Mouse (Mus musculus): ENCODE results near the gene Phactr2. TPM values are rescaled to one million over a fixed set of nuclear protein-coding genes. Genes with fewer than 3 reads are reported as not detected.

Phactr2 gene
- polyA plus RNA-seq, 1 experiment = 6.4 TPM

DNA sequence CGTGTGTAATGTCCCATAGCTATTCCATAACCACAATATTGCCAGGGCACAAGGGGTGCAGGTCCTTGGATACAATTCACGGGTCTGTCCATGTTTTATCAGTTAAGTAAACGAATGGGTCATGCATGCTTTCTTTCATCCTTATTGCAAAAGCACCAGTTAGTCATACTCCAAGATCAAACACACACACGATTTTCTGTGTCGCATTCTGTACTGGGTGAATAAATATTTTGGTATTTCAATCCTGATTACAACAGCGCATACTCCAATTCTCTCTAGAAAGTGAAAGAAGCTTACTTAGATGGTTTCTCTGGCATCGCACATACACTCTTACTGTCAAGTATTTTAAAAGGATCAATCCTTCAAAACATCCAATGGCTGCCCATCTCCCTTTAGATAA lies 203.9 kb downstream of the Phactr2 start:
- no peak for DNase-seq (ENCODE audit: low read depth)
- no peak for TF ChIP-seq POLR2A (IDR thresholded peaks at IDR 0.05; ENCODE audit: borderline replicate concordance, extremely low read depth, insufficient read depth, insufficient read length, poor library complexity, severe bottlenecking)
- TF ChIP-seq CTCF (IDR thresholded peaks at IDR 0.05; ENCODE audit: borderline replicate concordance, extremely low read depth, insufficient read depth, insufficient read length) = no peak

DNA sequence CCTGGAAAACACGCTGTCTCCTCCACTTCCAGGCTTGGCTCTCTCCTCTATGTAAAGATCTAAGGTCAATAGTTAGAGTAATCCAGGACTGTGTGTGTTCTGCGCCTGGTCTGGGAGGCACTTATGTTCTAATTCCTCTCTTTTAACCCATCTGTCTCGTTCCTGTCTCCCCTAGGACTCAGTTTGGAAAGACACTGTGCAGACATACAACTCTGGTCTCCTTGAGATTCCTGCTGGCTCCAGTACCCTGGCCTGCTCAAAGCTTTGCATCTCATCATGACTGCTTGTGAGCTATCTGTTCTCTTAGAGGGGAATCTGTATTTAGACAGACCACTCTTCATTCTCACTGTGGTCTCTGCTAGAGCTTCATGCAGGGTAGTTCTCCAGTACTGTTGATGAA lies 215.0 kb downstream of the Phactr2 start:
- no peak for TF ChIP-seq CTCF (IDR thresholded peaks at IDR 0.05; ENCODE audit: borderline replicate concordance, extremely low read depth, insufficient read depth, insufficient read length)
- no peak for TF ChIP-seq POLR2A (IDR thresholded peaks at IDR 0.05; ENCODE audit: borderline replicate concordance, extremely low read depth, insufficient read depth, insufficient read length, poor library complexity, severe bottlenecking)
- no peak for DNase-seq (ENCODE audit: low read depth)

DNA sequence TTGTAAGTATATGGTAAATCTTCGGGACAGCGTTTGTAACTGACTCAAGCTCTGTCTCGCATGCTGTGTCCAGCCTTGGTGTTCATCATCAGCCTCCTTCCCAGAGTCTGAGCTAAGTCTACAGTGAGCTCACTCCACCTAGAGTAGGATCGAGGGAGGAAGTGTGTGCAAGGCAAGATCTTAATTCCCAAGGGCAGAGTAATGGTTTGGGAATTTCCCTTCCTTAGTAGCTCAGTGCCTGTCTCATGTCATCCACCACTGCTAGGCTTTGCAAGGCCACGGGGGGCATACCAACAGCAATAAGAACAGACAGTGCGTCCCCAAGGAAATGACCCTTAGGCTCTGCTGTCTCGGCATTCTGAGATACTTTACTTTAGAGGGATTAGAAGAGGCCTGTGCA lies 218.0 kb downstream of the Phactr2 start:
- DNase-seq (ENCODE audit: low read depth) = no peak

GRCm38 (mm10) chr10:13250280-13250679 lies 223.9 kb downstream of the Phactr2 start:
- no peak for TF ChIP-seq CTCF (IDR thresholded peaks at IDR 0.05; ENCODE audit: borderline replicate concordance, extremely low read depth, insufficient read depth, insufficient read length)
- TF ChIP-seq POLR2A (IDR thresholded peaks at IDR 0.05; ENCODE audit: borderline replicate concordance, extremely low read depth, insufficient read depth, insufficient read length, poor library complexity, severe bottlenecking) = no peak
- no peak for DNase-seq (ENCODE audit: low read depth)

More for the DNA sequence above, 218.0 kb downstream of the Phactr2 start:
- TF ChIP-seq CTCF (IDR thresholded peaks at IDR 0.05; ENCODE audit: borderline replicate concordance, extremely low read depth, insufficient read depth, insufficient read length) = no peak
- TF ChIP-seq POLR2A (IDR thresholded peaks at IDR 0.05; ENCODE audit: borderline replicate concordance, extremely low read depth, insufficient read depth, insufficient read length, poor library complexity, severe bottlenecking) = no peak

DNA sequence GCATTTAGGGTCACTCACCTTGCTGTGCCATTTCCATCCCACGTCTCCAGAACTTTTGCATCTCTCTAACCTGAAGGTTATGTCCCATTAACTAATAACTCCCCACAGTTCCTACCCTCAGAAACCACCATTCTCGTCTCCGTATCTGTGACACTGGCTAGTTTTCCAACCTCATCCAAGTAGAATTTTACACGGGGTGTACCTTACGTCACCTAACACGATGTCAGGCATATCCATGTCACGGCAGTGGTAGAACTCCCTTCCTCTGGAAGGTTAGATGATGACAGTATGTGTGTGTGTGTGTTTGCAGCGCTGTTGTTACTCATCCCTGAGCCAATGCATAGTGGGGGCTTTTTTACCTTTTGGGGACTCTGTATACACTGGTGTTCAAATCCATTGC lies 225.1 kb downstream of the Phactr2 start:
- no peak for DNase-seq (ENCODE audit: low read depth)
- TF ChIP-seq CTCF (IDR thresholded peaks at IDR 0.05; ENCODE audit: borderline replicate concordance, extremely low read depth, insufficient read depth, insufficient read length) (no peak), POLR2A (IDR thresholded peaks at IDR 0.05; ENCODE audit: borderline replicate concordance, extremely low read depth, insufficient read depth, insufficient read length, poor library complexity, severe bottlenecking) (no peak)

DNA sequence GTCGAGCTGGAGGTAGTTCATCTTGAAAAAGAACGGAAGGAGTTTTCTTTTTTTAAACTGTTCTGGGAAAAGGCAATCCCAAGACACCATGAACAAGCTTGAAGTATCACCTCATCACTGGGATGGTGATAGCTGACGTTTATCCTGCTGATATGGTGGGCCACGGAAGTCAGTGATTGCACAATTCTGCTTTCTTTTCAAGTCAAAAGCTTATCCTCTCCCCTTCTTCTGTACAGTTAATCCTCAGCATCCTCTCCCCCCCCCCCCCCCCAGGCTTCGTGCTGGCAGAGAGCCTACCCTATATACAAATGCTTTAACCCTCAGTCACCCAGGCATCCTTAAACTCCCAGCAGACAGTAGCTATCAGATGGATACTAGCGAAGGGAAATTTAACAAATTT lies 228.5 kb downstream of the Phactr2 start:
- TF ChIP-seq CTCF (IDR thresholded peaks at IDR 0.05; ENCODE audit: borderline replicate concordance, extremely low read depth, insufficient read depth, insufficient read length) = no peak
- TF ChIP-seq POLR2A (IDR thresholded peaks at IDR 0.05; ENCODE audit: borderline replicate concordance, extremely low read depth, insufficient read depth, insufficient read length, poor library complexity, severe bottlenecking) = no peak
- peak; percentile 9 for DNase-seq (ENCODE audit: low read depth)

- no peak for DNase-seq (ENCODE audit: low read depth)
- no peak for TF ChIP-seq POLR2A (IDR thresholded peaks at IDR 0.05; ENCODE audit: borderline replicate concordance, extremely low read depth, insufficient read depth, insufficient read length, poor library complexity, severe bottlenecking)
- no peak for TF ChIP-seq CTCF (IDR thresholded peaks at IDR 0.05; ENCODE audit: borderline replicate concordance, extremely low read depth, insufficient read depth, insufficient read length)
These were observed 230.0 kb downstream of the Phactr2 start for GRCm38 (mm10) chr10:13244192-13244591.

GRCm38 (mm10) chr10:13240431-13240830 lies 233.8 kb downstream of the Phactr2 start:
- no peak for DNase-seq (ENCODE audit: low read depth)
- no peak for TF ChIP-seq POLR2A (IDR thresholded peaks at IDR 0.05; ENCODE audit: borderline replicate concordance, extremely low read depth, insufficient read depth, insufficient read length, poor library complexity, severe bottlenecking)
- TF ChIP-seq CTCF (IDR thresholded peaks at IDR 0.05; ENCODE audit: borderline replicate concordance, extremely low read depth, insufficient read depth, insufficient read length) = no peak

GRCm38 (mm10) chr10:13238188-13238587 lies 236.0 kb downstream of the Phactr2 start:
- TF ChIP-seq POLR2A (IDR thresholded peaks at IDR 0.05; ENCODE audit: borderline replicate concordance, extremely low read depth, insufficient read depth, insufficient read length, poor library complexity, severe bottlenecking) (no peak), CTCF (IDR thresholded peaks at IDR 0.05; ENCODE audit: borderline replicate concordance, extremely low read depth, insufficient read depth, insufficient read length) (no peak)
- no peak for DNase-seq (ENCODE audit: low read depth)

- TF ChIP-seq CTCF (IDR thresholded peaks at IDR 0.05; ENCODE audit: borderline replicate concordance, extremely low read depth, insufficient read depth, insufficient read length) = no peak
- TF ChIP-seq POLR2A (IDR thresholded peaks at IDR 0.05; ENCODE audit: borderline replicate concordance, extremely low read depth, insufficient read depth, insufficient read length, poor library complexity, severe bottlenecking) = no peak
These were observed 237.3 kb downstream of the Phactr2 start for GRCm38 (mm10) chr10:13236866-13237265.

DNA sequence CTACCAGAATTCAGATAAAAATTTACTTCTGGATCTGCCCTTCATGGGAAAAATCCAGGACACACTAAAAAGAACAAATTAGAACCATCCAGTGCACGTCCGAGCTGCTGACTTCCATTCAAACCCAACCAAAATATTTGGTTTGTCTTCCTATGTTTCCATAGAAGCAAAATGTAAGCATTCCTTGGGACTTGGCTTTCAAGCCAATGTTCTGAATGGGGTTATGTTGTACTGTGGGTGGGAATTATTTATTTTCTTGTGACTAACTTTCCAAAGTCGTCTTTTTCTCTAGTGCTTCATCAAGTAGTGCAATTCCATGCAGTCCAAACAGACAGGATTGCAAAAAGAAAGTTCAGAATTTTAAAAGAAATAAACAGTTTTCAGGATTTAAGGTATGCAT lies 239.7 kb downstream of the Phactr2 start:
- no peak for DNase-seq (ENCODE audit: low read depth)
- TF ChIP-seq CTCF (IDR thresholded peaks at IDR 0.05; ENCODE audit: borderline replicate concordance, extremely low read depth, insufficient read depth, insufficient read length) (no peak), POLR2A (IDR thresholded peaks at IDR 0.05; ENCODE audit: borderline replicate concordance, extremely low read depth, insufficient read depth, insufficient read length, poor library complexity, severe bottlenecking) (no peak)

More at GRCm38 (mm10) chr10:13236866-13237265, 237.3 kb downstream of the Phactr2 start:
- no peak for DNase-seq (ENCODE audit: low read depth)

DNA sequence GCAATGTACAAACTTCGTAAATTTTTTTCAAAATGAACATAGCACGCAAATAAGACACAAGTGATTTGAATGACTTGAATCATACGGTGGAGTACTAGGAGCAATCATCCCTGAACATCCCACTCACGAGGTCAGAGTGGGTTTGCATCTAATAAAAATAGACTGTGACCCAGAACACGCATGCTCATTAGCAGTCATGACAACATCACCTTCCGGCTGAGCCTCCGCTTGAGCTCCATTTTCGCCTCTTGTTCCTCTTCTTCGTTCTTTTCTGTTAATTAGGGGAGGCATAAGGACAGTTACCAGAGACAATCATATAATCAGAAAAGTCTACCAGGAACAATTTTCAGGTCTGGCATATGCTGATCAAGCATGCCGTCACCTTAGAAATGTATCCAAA lies 240.3 kb downstream of the Phactr2 start:
- no peak for TF ChIP-seq POLR2A (IDR thresholded peaks at IDR 0.05; ENCODE audit: borderline replicate concordance, extremely low read depth, insufficient read depth, insufficient read length, poor library complexity, severe bottlenecking)
- no peak for TF ChIP-seq CTCF (IDR thresholded peaks at IDR 0.05; ENCODE audit: borderline replicate concordance, extremely low read depth, insufficient read depth, insufficient read length)
- DNase-seq (ENCODE audit: low read depth) = no peak
